Mouse (Mus musculus) lung, embryonic 16.5 days (tissue): ENCODE measurements at regions not wholly inside any gene's neighbourhood (a gene's known extent, or its start where the extent isn't known, plus 50 kb on each side); places are given as distances from the start of the nearest gene placed in this dataset.

ENCODE experiments used
- ATAC-seq: fragments of 200-750 bp; cut with Nextera tagmentation; 2 replicates; pipeline ENCODE4 v1.8.0; 2017; ENCODE audit warnings: low read depth, mild to moderate bottlenecking, moderate library complexity
- H3K27ac ChIP-seq: fragments of 300-500 bp; sonication (generic); 2 replicates; pipeline ENCODE4 v1.5.1; 2014; ENCODE audit warnings: mild to moderate bottlenecking, control low read depth, low read length
- H3K27me3 ChIP-seq: fragments of 300-500 bp; sonication (generic); 2 replicates; pipeline ENCODE4 v1.6.1; 2014; ENCODE audit warnings: low read depth, low read length, mixed read lengths; ENCODE audit not compliant: control insufficient read depth, insufficient read depth
- H3K36me3 ChIP-seq: fragments of 300-500 bp; sonication (generic); 2 replicates; pipeline ENCODE4 v1.6.1; 2014; ENCODE audit warnings: low read length; ENCODE audit not compliant: control insufficient read depth, insufficient read depth
- H3K4me1 ChIP-seq: fragments of 300-500 bp; sonication (generic); replicated peaks from 2 replicates; pipeline ENCODE4 v1.6.1; 2014; ENCODE audit warnings: low read length, mixed read lengths; ENCODE audit not compliant: control insufficient read depth, insufficient read depth
- H3K4me2 ChIP-seq: fragments of 300-500 bp; sonication (generic); 2 replicates; pipeline ENCODE4 v1.6.1; 2014; ENCODE audit warnings: low read depth, low read length, control low read depth
- H3K4me3 ChIP-seq: fragments of 300-500 bp; sonication (generic); 2 replicates; pipeline ENCODE4 v1.5.1; 2014; ENCODE audit warnings: mild to moderate bottlenecking, low read length, control low read depth
- H3K9ac ChIP-seq: fragments of 300-500 bp; sonication (generic); 2 replicates; pipeline ENCODE4 v1.6.1; 2014; ENCODE audit warnings: low read length, control low read depth
- H3K9me3 ChIP-seq: fragments of 300-500 bp; sonication (generic); 2 replicates; pipeline ENCODE4 v1.6.1; 2016; ENCODE audit warnings: low read length; ENCODE audit not compliant: control insufficient read depth
- WGBS: fragments of 180-500 bp; shearing (Covaris S2); extraction: QIAGEN DNeasy Blood & Tissue Kit; methylation state at CpG from one replicate; pipeline ENCODE4 v1.1.7; 2014; 5-methylcytosine and 5-hydroxymethylcytosine counted together

DNA sequence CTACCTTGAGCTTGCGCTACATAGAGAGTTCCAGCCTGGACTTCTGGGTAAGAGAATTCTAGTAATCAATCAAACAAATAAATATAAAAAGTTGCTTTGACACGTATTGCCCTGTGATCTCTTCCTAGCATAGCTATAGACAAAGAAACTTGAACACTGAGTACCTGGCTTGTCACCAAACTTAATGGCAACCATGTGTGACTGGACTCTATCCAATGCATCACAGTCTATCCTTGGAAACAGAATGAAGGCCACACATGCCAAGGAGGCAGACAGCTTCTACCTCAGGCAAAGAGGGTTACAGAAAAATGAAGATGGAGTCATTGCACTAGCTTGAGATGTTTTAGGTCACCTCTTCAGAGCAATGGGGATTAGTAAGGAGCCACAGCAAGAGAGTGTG is 194.5 kb upstream of the Gas1 start:
- 75% methylated on average over 2 of the region's 2 CpGs for WGBS
- no peaks in the 10 kb centered on the region for H3K36me3 ChIP-seq
- H3K9ac ChIP-seq, result no peak overlapping the region
- no peak overlapping the region for H3K27ac ChIP-seq
- no peaks in the 10 kb centered on the region for H3K27me3 ChIP-seq
- no peak overlapping the region for H3K4me2 ChIP-seq
- H3K9me3 ChIP-seq, result no peaks in the 10 kb centered on the region
- H3K4me3 ChIP-seq, result no peak overlapping the region
- no peak for ATAC-seq
- peaks cover 6% of the 10 kb centered on the region; the same call in 1 of the 2 replicates for H3K4me1 ChIP-seq

DNA sequence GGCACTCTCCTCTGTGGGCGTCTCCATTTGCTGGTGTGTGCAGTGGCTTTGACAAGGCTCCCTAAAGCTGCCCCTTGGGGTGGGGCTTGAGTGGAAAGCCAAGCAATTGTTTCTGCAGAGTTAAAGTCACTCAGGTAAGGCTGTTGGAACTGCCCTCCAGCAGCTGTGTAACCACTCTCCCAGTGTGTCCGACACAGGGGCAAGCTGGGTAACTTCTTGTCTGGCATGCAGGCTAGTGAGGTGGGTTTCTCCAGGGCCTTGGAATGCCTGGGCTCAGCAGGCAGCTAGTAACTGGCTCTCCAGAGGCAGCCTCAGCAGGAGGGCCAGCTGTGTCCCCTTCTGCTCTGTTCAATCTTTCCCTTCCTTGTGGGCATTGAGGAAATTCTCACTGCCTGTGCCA is 199.5 kb upstream of the Gas1 start:
- H3K27ac ChIP-seq, result no peak overlapping the region
- H3K4me2 ChIP-seq, result no peak overlapping the region
- H3K36me3 ChIP-seq, result no peaks in the 10 kb centered on the region
- H3K9me3 ChIP-seq, result 0 out of 2 replicates have a peak, but pooled peaks cover 2% of the 10 kb centered on the region
- ATAC-seq, result peak; percentile 51
- H3K9ac ChIP-seq, result no peak overlapping the region
- no peak overlapping the region for H3K4me3 ChIP-seq
- 41% methylated on average over 2 of the region's 2 CpGs for WGBS
- no peaks in the 10 kb centered on the region for H3K4me1 ChIP-seq
- H3K27me3 ChIP-seq, result no peaks in the 10 kb centered on the region

DNA sequence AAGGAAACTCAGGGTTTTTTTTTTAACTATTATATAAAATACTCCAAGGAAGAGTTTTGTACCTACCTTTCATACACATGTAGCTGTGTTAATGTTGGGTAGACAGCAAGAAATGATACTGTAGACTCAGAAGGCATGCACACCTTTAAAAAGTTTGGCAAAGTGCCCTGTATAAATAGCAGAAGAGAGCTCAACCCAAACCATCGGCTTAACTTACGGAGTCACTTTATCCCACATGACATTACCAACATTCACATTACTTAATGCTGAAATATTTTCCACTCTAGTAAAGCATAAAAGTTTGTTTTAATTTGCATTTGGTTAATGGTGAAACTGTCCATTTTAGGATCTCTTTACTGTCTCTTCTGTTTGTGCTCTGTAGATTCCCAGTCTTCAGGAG is 205.7 kb upstream of the Gas1 start:
- H3K9me3 ChIP-seq, result 0 out of 2 replicates have a peak, but pooled peaks cover 2% of the 10 kb centered on the region
- H3K4me2 ChIP-seq, result no peak overlapping the region
- H3K9ac ChIP-seq, result no peak overlapping the region
- 58% methylated on average over 2 of the region's 2 CpGs for WGBS
- H3K27me3 ChIP-seq, result no peaks in the 10 kb centered on the region
- H3K27ac ChIP-seq, result no peak overlapping the region
- ATAC-seq, result no peak
- H3K4me3 ChIP-seq, result no peak overlapping the region
- no peaks in the 10 kb centered on the region for H3K4me1 ChIP-seq
- H3K36me3 ChIP-seq, result no peaks in the 10 kb centered on the region

DNA sequence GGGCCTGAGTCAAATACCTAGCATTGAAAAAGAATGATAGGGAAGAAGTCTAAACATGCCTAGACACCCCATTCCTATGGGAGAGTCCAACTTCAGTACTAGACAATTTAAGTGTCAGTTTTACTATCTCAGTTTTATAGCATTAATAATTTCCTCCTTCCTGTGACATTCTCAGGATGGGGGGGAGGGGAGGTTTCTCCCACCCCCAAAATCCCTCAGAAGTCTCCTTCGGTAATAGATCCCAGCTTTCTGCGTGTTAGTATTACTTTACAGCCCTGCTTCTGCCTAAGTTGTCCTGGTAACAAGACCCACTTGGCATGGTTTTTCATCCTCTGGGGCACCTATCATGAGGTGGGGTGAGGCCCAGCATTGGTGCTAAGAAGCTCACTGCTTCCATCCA is 202.9 kb upstream of the Dapk1 start:
- H3K9me3 ChIP-seq, result no peaks in the 10 kb centered on the region
- no peak overlapping the region for H3K4me2 ChIP-seq
- 95% methylated on average over 2 of the region's 2 CpGs for WGBS
- H3K36me3 ChIP-seq, result no peaks in the 10 kb centered on the region
- H3K27me3 ChIP-seq, result no peaks in the 10 kb centered on the region
- no peak overlapping the region for H3K9ac ChIP-seq
- H3K4me3 ChIP-seq, result no peak overlapping the region
- H3K4me1 ChIP-seq, result no peaks in the 10 kb centered on the region
- H3K27ac ChIP-seq, result no peak overlapping the region
- ATAC-seq, result no peak

DNA sequence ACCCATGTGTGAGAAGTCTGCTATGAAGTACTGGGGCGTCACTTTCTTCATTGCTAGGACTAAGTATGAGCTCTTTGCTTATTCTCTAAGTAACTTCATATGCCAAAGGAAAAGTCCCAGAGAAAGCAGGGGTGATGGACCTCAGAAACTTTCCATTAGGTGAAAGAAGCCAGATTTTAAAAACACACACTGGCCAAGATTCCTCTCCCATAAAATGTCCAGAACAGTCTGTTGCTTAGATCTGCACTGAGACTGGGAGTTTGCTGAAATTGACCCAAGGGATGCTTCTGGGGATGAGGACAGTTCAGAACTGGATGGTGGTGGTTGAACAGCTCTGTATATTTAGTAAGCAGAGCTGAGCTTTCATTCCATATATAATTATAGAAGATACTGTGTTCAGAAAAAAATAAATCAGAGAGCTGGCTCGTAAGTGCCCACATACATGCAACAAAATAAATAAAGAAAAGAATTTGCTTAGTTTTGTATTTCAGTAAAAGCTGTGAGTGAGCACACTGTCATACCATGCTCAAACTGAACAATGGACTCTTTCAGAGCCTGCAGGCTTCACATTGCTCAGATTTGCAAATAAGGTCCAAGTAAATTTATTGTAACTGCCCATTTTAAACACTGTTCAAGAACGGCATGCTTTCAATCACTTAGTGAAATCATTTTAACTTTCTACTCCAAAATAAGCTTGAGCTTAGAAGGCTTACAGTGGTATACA is 200.8 kb upstream of the Dapk1 start:
- Histone ChIP-seq H3K9ac (no peak overlapping the region), H3K4me2 (no peak overlapping the region), H3K9me3 (no peaks in the 10 kb centered on the region), H3K36me3 (no peaks in the 10 kb centered on the region), H3K27me3 (no peaks in the 10 kb centered on the region), H3K27ac (no peak overlapping the region), H3K4me1 (no peaks in the 10 kb centered on the region), H3K4me3 (no peak overlapping the region)
- 59% methylated on average over 3 of the region's 3 CpGs for WGBS
- ATAC-seq, result no peak

DNA sequence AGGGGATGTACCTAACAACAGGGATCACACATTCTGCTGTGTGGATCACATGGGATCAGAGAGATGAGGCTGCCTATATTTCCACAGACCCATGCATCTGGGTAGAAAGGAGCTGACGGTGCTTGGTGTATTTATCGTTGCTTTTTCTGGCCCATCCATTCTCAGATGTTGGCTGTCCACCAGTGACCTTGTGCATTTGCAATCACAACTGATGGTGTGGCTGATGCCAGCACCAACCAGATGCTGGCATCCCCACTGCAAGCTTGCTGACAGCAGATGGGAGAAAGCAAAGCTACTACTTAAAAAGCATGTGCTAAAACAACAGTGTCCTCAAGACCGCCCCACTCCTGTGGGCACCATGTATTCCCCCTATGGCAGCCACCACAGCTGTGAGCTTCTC is 198.3 kb upstream of the Dapk1 start:
- Histone ChIP-seq H3K4me1 (no peaks in the 10 kb centered on the region), H3K4me2 (no peak overlapping the region), H3K27ac (no peak overlapping the region), H3K9ac (no peak overlapping the region), H3K9me3 (no peaks in the 10 kb centered on the region), H3K36me3 (no peaks in the 10 kb centered on the region), H3K4me3 (no peak overlapping the region), H3K27me3 (no peaks in the 10 kb centered on the region)
- ATAC-seq, result no peak
- WGBS, result 84% methylated on average over 3 of the region's 3 CpGs

DNA sequence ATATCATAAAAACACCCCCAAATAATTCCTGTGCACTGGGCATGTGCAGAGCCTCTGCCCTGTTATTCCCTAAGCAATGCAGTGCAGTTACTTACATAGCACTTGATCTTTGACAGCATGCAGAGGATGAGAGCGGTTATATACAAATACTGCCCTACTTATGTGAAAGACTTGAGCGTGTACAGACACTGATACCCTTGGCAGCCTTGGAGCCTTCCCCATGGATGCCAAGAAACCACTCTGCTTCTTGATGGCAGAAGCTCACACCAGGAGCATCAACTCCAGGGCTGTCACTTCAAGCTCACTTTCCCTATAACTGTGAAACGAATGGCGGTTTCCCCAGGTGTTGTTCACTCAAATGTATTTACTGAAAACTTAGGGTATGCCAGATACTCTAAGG is 194.4 kb upstream of the Dapk1 start:
- ATAC-seq, result no peak
- Histone ChIP-seq H3K36me3 (no peaks in the 10 kb centered on the region), H3K4me1 (no peaks in the 10 kb centered on the region), H3K4me3 (no peak overlapping the region), H3K9me3 (no peaks in the 10 kb centered on the region), H3K4me2 (no peak overlapping the region), H3K27ac (no peak overlapping the region), H3K9ac (no peak overlapping the region), H3K27me3 (no peaks in the 10 kb centered on the region)
- 72% methylated on average over 4 of the region's 4 CpGs for WGBS

DNA sequence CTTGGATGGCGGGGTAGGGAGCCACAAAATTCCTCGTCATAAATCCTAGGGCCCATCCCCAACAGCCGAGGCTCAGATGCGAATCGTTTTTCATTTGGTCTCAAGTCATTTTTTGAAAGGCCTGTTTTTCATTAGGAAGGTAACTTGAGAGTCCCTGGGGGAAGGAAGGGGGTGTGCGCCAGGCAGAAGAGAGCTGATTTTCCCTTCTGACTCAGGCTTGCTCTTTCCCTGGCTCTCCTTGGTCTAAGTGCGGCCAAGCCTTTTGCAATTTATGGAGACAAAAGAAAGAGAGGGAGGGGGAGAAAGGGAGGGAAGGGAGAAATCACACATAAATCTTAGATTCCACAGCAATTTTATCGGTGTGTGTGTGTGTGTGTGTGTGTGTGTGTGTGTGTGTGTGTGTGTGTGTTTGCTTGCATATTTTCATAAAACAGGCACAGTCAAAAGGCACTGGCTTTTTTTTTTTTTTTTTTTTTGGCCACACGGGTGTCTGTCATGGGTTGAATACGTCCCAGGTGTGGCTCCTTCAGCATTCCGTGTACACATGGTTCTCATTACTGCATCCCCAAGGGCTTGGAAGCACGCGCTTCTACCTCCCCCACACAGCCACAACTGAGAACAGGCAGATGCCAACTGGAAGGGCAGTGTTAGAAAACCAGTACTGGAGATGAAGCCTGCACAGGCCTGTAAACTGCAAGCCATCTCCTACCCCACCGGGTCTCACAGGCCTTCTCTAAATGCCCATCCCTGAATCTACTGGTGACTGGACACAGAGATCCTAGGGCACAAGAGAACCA is 191.8 kb upstream of the Dapk1 start:
- no peak overlapping the region for H3K4me2 ChIP-seq
- no peak overlapping the region for H3K4me3 ChIP-seq
- H3K27ac ChIP-seq, result no peak overlapping the region
- ATAC-seq, result peak; percentile 49; the same call in 1 of the 2 replicates
- H3K4me1 ChIP-seq, result no peaks in the 10 kb centered on the region
- no peaks in the 10 kb centered on the region for H3K36me3 ChIP-seq
- no peaks in the 10 kb centered on the region for H3K27me3 ChIP-seq
- H3K9ac ChIP-seq, result no peak overlapping the region
- H3K9me3 ChIP-seq, result no peaks in the 10 kb centered on the region
- WGBS, result 60% methylated on average over 14 of the region's 14 CpGs

DNA sequence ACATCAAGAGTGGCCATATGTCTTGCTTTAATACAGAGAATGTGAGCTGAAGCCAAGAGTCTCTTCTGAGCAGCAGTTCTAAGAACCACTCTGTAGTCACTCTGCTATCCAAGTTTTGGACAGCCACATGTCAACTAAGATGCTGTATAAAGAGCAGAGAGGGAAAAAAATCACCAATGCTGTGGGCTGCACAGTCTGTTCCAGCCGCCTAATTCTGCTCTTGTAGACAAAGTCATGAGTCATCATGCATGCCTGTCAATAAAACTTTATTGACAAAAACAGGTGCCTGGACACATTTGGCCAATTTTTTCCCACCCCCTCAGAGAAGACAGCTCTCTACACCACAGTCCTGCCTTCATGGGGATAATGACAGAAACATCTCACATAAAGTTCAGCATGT is 185.7 kb upstream of the Dapk1 start:
- Histone ChIP-seq H3K9me3 (no peaks in the 10 kb centered on the region), H3K4me1 (peaks cover 2% of the 10 kb centered on the region; the same call in 1 of the 2 replicates), H3K4me2 (no peak overlapping the region), H3K9ac (no peak overlapping the region), H3K4me3 (no peak overlapping the region), H3K27ac (no peak overlapping the region), H3K36me3 (no peaks in the 10 kb centered on the region), H3K27me3 (no peaks in the 10 kb centered on the region)
- no peak for ATAC-seq
- 81% methylated on average over 1 of the region's 1 CpGs for WGBS
